Mouse (Mus musculus) liver, adult 2 months (tissue): ENCODE results near the gene Desi1. TPM values are rescaled to one million over a fixed set of nuclear protein-coding genes. Genes with fewer than 3 reads are reported as not detected.

Source experiments
- DNase-seq: peaks from one replicate; pipeline ENCODE4 v3.0.0-alpha.2; 2011; ENCODE audit warnings: low read depth, low spot score; ENCODE audit errors: extremely low read depth
- H3K27ac ChIP-seq: fragments of 200-500 bp; replicated peaks from 2 replicates; pipeline ENCODE4 v1.5.1; 2012; ENCODE audit warnings: low read depth, mild to moderate bottlenecking, control low read depth, inconsistent platforms, low read length; ENCODE audit not compliant: insufficient read depth
- H3K27me3 ChIP-seq: fragments of 200-500 bp; 2 replicates; pipeline ENCODE4 v1.6.1; 2012; ENCODE audit warnings: mild to moderate bottlenecking, moderate library complexity, low read length, inconsistent platforms; ENCODE audit not compliant: control insufficient read depth, insufficient read depth
- H3K36me3 ChIP-seq: fragments of 200-500 bp; 2 replicates; pipeline ENCODE4 v1.6.1; 2012; ENCODE audit warnings: low read length, inconsistent platforms; ENCODE audit not compliant: control insufficient read depth, insufficient read depth
- H3K4me1 ChIP-seq: fragments of 200-500 bp; 2 replicates; pipeline ENCODE4 v1.6.1; 2011; ENCODE audit warnings: low read length; ENCODE audit not compliant: control insufficient read depth, insufficient read depth
- H3K4me3 ChIP-seq: fragments of 200-500 bp; 2 replicates; pipeline ENCODE4 v1.5.1; 2011; ENCODE audit warnings: low read depth, mild to moderate bottlenecking, control low read depth, low read length, moderate library complexity; ENCODE audit not compliant: insufficient read depth
- H3K79me2 ChIP-seq: fragments of 200-500 bp; 2 replicates; pipeline ENCODE4 v1.6.1; 2012; ENCODE audit warnings: inconsistent platforms, mild to moderate bottlenecking, low read length, moderate library complexity; ENCODE audit not compliant: control insufficient read depth, insufficient read depth
- H3K9ac ChIP-seq: fragments of 200-500 bp; 2 replicates; pipeline ENCODE4 v1.6.1; 2012; ENCODE audit warnings: low read depth, mild to moderate bottlenecking, control low read depth, inconsistent platforms, low read length
- CTCF ChIP-seq: fragments of 200-500 bp; IDR thresholded peaks from 2 replicates; pipeline ENCODE4 v1.5.1; 2011; ENCODE audit warnings: low read depth, low read length, control low read depth
- POLR2A ChIP-seq: fragments of 200-500 bp; IDR thresholded peaks from 2 replicates; pipeline ENCODE4 v1.6.1; 2011; ENCODE audit warnings: low read length, control low read depth; ENCODE audit not compliant: insufficient read depth; ENCODE audit errors: extremely low read depth
- WGBS: fragments of 180-500 bp; shearing (Covaris S2); methylation state at CpG from one replicate; pipeline ENCODE4 v1.1.7; 2018; 5-methylcytosine and 5-hydroxymethylcytosine counted together
- polyA plus RNA-seq: library from polyadenylated mRNA; depleted of rRNA; stranded (reverse); fragments of >200 nt; gene quantifications from 2 replicates; pipeline ENCODE4 v1.2.3, GENCODE M21; 2012
- total RNA-seq: library from RNA; depleted of rRNA; stranded (reverse); fragments of >200 nt; gene quantifications from 2 replicates; pipeline ENCODE4 v1.2.3, GENCODE M21; 2014

Desi1 gene
- total and polyA plus RNA-seq, 2 experiments = 6.6 to 31.1 TPM

DNA sequence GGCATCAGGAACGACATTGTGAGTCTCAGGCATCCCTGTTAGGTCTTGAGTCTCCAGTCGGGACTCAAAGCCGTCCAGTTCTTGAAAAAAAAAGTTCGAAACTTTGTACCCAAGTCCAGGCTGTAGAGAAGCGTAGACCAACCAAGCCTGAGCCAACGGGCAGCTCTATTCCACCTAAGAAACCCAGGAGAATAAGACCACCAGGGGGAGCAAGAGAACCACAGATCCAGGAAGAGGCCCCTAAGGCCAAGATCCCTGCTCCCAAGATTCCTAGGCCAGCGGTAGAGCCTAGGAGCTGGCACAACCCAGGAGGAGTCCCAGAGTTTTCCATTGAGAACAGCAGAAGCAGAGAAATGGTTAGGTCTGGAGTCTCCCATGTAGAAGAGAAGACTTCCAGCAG lies 31.8 kb upstream of the Desi1 start:
- Histone ChIP-seq H3K27ac (no peak overlapping the region), H3K4me1 (no peaks in the 10 kb centered on the region), H3K27me3 (peaks cover 10% of the 10 kb centered on the region), H3K79me2 (no peaks in the 10 kb centered on the region), H3K9ac (no peak overlapping the region), H3K4me3 (no peak overlapping the region), H3K36me3 (no peaks in the 10 kb centered on the region)
- 13% methylated on average over 7 of the region's 7 CpGs for WGBS
- peak; percentile 55 for DNase-seq
- TF ChIP-seq POLR2A = no peak
- TF ChIP-seq CTCF = peak; percentile 66

DNA sequence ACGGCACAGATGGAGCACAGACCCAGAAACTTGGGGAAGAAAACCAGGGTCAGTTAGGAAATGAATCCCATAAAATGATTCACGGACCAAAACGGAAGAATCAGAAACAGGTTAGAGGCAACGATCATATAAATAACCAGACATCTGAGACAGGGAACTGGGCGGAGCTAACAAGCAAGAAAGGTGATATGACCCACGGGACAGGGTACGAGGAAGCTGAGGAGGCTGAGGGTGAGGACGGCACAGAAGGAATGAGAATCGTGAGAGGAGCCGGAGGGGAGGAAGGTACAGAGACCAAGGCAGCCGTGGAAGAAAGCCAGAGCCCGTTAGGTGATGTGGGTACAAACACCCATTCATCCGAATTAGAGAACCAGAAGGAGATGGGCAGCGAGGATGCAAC lies 30.2 kb upstream of the Desi1 start:
- Histone ChIP-seq H3K27ac (no peak overlapping the region), H3K36me3 (no peaks in the 10 kb centered on the region), H3K9ac (no peak overlapping the region), H3K79me2 (no peaks in the 10 kb centered on the region), H3K4me3 (no peak overlapping the region), H3K27me3 (0 out of 2 replicates have a peak, but pooled peaks cover 2% of the 10 kb centered on the region), H3K4me1 (no peaks in the 10 kb centered on the region)
- 73% methylated on average over 14 of the region's 14 CpGs for WGBS
- no peak for DNase-seq
- TF ChIP-seq CTCF = no peak
- TF ChIP-seq POLR2A = no peak

DNA sequence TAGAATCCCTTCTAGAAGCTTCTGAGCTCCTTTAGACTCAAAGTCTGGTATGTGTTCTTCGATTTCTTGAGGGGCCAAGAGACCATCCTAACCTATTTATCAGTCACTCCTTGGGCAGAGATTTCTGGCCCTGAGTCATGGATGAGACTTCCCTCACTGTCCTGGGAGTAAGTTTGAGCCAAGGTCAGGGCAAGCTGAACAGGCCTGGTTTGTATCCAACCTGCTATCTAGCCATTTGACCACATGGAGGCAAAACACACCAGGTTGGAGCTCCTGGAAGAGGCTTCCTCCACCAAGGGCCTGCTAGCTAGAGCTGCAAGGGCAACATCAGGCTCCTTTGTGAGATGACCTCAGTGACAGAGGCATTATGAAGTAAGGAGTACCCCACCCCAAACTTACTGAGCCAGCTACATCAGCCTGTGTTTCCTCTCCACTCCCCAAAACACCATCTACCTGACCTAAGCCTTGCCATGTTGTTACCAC lies 25.1 kb upstream of the Desi1 start, which contains the start of gene 4930407I10Rik:
TSS of gene 4930407I10Rik (plus strand) at position 433 of the 483 bp plus-strand sequence.
- TF ChIP-seq CTCF (no peak), POLR2A (no peak)
- H3K4me1 ChIP-seq = no peaks in the 10 kb centered on the region
- no peak for DNase-seq
- 0 out of 2 replicates have a peak, but pooled peaks cover 2% of the 10 kb centered on the region for H3K27me3 ChIP-seq
- H3K4me3 ChIP-seq = no peak within 1 kb of the TSS
- H3K27ac ChIP-seq = no peak within 1 kb of the TSS
- H3K36me3 ChIP-seq = no peaks in the 10 kb centered on the region
- no peak within 1 kb of the TSS for H3K9ac ChIP-seq
- H3K79me2 ChIP-seq = no peaks in the 10 kb centered on the region
- 70% methylated on average over 1 of the region's 1 CpGs for WGBS

DNA sequence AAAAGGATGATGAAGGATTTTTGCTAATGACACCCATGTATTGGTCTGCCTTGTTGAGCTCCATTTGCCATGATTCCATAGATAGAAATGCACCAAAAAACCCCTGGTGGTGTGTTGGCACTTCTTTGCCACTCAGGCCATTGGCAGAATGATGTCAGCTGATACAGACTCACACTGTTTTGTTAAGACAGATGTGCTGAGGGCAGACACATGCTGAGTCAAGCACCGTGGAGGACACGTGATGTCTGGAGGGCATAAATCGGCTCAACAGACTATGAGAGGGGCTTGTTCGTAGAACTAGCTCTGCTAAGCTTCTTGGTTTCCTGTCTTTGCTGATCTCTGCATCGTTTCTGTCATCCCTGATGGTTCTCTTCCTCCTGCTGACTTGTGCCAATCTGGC lies 18.9 kb upstream of the Desi1 start:
- H3K27me3 ChIP-seq = no peaks in the 10 kb centered on the region
- H3K4me3 ChIP-seq = no peak overlapping the region
- H3K36me3 ChIP-seq = no peaks in the 10 kb centered on the region
- no peak for DNase-seq
- H3K27ac ChIP-seq = no peak overlapping the region
- WGBS = 69% methylated on average over 5 of the region's 5 CpGs
- H3K9ac ChIP-seq = no peak overlapping the region
- TF ChIP-seq CTCF (no peak), POLR2A (no peak)
- no peaks in the 10 kb centered on the region for H3K4me1 ChIP-seq
- H3K79me2 ChIP-seq = no peaks in the 10 kb centered on the region

DNA sequence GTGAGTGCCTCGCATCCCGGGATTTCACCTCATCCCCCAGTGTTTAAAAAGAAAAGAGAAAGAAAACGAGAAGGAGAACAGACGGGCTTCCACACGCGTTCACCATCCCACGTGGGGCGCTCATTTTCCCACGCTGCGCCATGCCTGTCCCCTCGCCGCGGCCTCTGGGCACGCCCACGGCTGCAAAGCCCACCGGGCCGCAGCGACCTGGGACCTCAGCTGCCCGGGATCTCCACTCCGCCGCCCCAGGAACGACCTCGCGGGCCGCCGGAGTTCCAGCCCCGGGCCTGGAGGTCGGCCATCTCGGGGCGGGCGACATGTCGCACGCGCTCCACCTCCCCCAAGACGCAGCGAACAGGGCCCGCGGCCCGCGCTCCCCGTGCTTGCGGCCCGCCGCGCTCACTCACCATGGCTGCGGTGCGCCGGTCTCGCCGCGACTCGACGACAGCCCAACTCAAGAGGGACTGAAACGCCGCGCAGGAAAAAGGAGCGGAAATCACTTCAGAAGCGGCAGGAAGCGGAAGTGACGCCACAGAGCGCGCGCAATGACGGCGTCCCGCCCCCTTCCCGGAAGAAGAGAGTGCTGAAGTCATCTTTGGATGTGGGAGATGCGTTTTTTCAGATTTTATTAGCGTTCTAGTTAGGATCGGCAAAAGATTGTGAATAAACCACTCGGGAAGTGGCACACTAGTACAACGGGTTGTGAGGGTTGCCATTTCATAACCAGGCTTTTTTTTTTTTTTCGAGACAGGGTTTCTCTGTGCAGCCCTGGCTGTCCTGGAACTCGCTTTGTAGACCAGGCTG lies 13.6 kb upstream of the Desi1 start, which contains the start of gene Snu13:
TSS of gene Snu13 (minus strand) at position 519 of the 804 bp plus-strand sequence.
- WGBS = 1% methylated on average over 74 of the region's 74 CpGs
- Histone ChIP-seq H3K9ac (peak within 1 kb of the TSS; percentile 98), H3K4me1 (peaks cover 7% of the 10 kb centered on the region), H3K4me3 (peak within 1 kb of the TSS; percentile 80), H3K36me3 (peaks cover 9% of the 10 kb centered on the region), H3K79me2 (peaks cover 11% of the 10 kb centered on the region; the same call in 1 of the 2 replicates), H3K27me3 (no peaks in the 10 kb centered on the region), H3K27ac (peak within 1 kb of the TSS; percentile 85)
- TF ChIP-seq POLR2A = peak; percentile 59; the same call in 1 of the 2 replicates
- TF ChIP-seq CTCF = no peak
- peak; percentile 61 for DNase-seq
